ENCODE assay signal across 26 mouse cellular contexts in the genomic region with DNA sequence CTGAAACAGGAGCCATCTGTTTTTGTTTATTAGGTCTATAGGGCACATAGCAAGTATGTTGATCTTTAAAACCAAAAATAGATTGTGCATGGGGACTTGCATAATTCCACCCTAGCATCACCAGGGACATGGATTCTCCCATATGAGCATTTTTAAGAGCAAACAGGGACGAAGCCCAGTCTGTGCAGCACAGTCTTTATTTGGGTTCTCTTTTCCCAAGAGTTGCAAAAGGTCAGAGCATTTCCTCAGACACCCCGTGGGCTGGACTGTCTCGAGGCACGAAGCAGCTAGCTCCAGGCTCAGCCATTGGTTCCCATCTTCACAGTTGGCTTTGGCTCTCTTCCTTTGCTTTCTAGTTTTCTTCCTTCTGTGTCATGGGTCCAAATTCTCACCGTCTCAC. TPM values are rescaled to one million over a fixed set of nuclear protein-coding genes. Genes with fewer than 3 reads are reported as not detected.
DNase-seq lines count a peak whose midpoint lies in the region; ATAC-seq and TF ChIP-seq lines count a peak whose summit lies in the region.
"Had no signal": no experiment of that assay in that cellular context is flagged by ENCODE, and none has a peak within 500 bp of the region (broad histone marks: within the 10 kb centered on the region; RNA-seq: fewer than 3 reads in every experiment).

No protein-coding gene starts in this region.

- H3K27me3 ChIP-seq in kidney, adult 2 months (replicated peaks; ENCODE audit: control insufficient read depth, insufficient read depth, low read length), result no peaks in the 10 kb centered on the region
- H3K27me3 ChIP-seq in kidney, embryonic 14.5 days (ENCODE audit: control insufficient read depth, insufficient read depth, low read length), result no peaks in the 10 kb centered on the region
- H3K27me3 ChIP-seq in kidney, embryonic 16.5 days (ENCODE audit: insufficient read depth, low read length), result no peaks in the 10 kb centered on the region
- H3K27me3 ChIP-seq: embryonic facial prominence, embryonic 15.5 days; liver, embryonic 13.5 days; Patski had no signal

- H3K4me2 ChIP-seq in kidney, embryonic 14.5 days (replicated peaks; ENCODE audit: low read depth, low read length), result no peak overlapping the region
- no peak overlapping the region for H3K4me2 ChIP-seq in kidney, embryonic 16.5 days (replicated peaks; ENCODE audit: low read depth, low read length)
- H3K4me2 ChIP-seq: embryonic facial prominence, embryonic 15.5 days; liver, embryonic 13.5 days had no signal

- no peak for ATAC-seq in kidney, embryonic 14.5 days (ENCODE audit: low FRiP score, low TSS enrichment)
- peak; percentile 71 for ATAC-seq in kidney, embryonic 16.5 days (ENCODE audit: low FRiP score, low TSS enrichment)
- ATAC-seq: activated CD4-positive, CD25-positive, alpha-beta regulatory T cell, adult 4 months; forebrain, embryonic 16.5 days; hindbrain, embryonic 16.5 days; intestine, embryonic 16.5 days; Patski had no signal

- no peak for TF ChIP-seq POLR2A in kidney, adult 2 months (IDR thresholded peaks at IDR 0.05; ENCODE audit: low read depth, low read length)

- H3K4me3 ChIP-seq in kidney, adult 2 months (ENCODE audit: insufficient read depth, low read depth, low read length), result no peak overlapping the region
- no peak overlapping the region for H3K4me3 ChIP-seq in kidney, embryonic 14.5 days (ENCODE audit: low read length)
- no peak overlapping the region for H3K4me3 ChIP-seq in kidney, embryonic 16.5 days (ENCODE audit: low read length)
- H3K4me3 ChIP-seq: embryonic facial prominence, embryonic 15.5 days; liver, embryonic 13.5 days; midbrain, embryonic 10.5 days had no signal

- no peaks in the 10 kb centered on the region for H3K4me1 ChIP-seq in kidney, adult 2 months (ENCODE audit: control insufficient read depth, insufficient read depth, low read length)
- 0 out of 2 replicates have a peak, but pooled peaks cover under 1% of the 10 kb centered on the region for H3K4me1 ChIP-seq in kidney, embryonic 14.5 days (ENCODE audit: control insufficient read depth, insufficient read depth, low read length)
- no peaks in the 10 kb centered on the region for H3K4me1 ChIP-seq in kidney, embryonic 16.5 days (ENCODE audit: insufficient read depth, low read length)
- H3K4me1 ChIP-seq: embryonic facial prominence, embryonic 15.5 days; liver, embryonic 13.5 days; midbrain, embryonic 10.5 days had no signal

- H3K27ac ChIP-seq in kidney, adult 2 months (ENCODE audit: insufficient read depth, low read depth, low read length), result no peak overlapping the region
- no peak overlapping the region for H3K27ac ChIP-seq in kidney, embryonic 14.5 days (ENCODE audit: low read depth, low read length)
- H3K27ac ChIP-seq in kidney, embryonic 16.5 days (ENCODE audit: low read length), result no peak overlapping the region
- H3K27ac ChIP-seq: embryonic facial prominence, embryonic 15.5 days; liver, embryonic 13.5 days; macrophage; midbrain, embryonic 10.5 days had no signal

- no peak for TF ChIP-seq CTCF in kidney, adult 2 months (conservative IDR thresholded peaks at IDR 0.05; ENCODE audit: insufficient read depth, insufficient read length, low read depth, low read length)

- no peak overlapping the region for H3K9ac ChIP-seq in kidney, embryonic 14.5 days (ENCODE audit: low read depth, low read length)
- no peak overlapping the region for H3K9ac ChIP-seq in kidney, embryonic 16.5 days (replicated peaks; ENCODE audit: low read length)
- H3K9ac ChIP-seq: embryonic facial prominence, embryonic 15.5 days; liver, embryonic 13.5 days had no signal

- no peaks in the 10 kb centered on the region for H3K36me3 ChIP-seq in kidney, adult 2 months (ENCODE audit: control insufficient read depth, insufficient read depth, low read length)
- no peaks in the 10 kb centered on the region for H3K36me3 ChIP-seq in kidney, embryonic 14.5 days (ENCODE audit: control insufficient read depth, insufficient read depth, low read length)
- no peaks in the 10 kb centered on the region for H3K36me3 ChIP-seq in kidney, embryonic 16.5 days (ENCODE audit: insufficient read depth, low read length)
- H3K36me3 ChIP-seq: embryonic facial prominence, embryonic 15.5 days; liver, embryonic 13.5 days; midbrain, embryonic 10.5 days had no signal

- 56% methylated on average over 5 of the region's 5 CpGs for WGBS in kidney, adult 2 months
- 54% methylated on average over 5 of the region's 5 CpGs for WGBS in kidney, embryonic 14.5 days
- 57% methylated on average over 5 of the region's 5 CpGs for WGBS in kidney, embryonic 16.5 days

- no peaks in the 10 kb centered on the region for H3K9me3 ChIP-seq in kidney, embryonic 14.5 days (ENCODE audit: control insufficient read depth, low read length)
- no peaks in the 10 kb centered on the region for H3K9me3 ChIP-seq in kidney, embryonic 16.5 days (ENCODE audit: low read length)
- H3K9me3 ChIP-seq: embryonic facial prominence, embryonic 15.5 days; liver, embryonic 13.5 days; midbrain, embryonic 10.5 days had no signal

- peak; percentile 51 for DNase-seq in kidney, adult 2 months
- peak; percentile 46 for DNase-seq in NIH3T3 (ENCODE audit: low read depth)
- DNase-seq in lung, postnatal 10 days, result peak; percentile 23
- DNase-seq in adrenal gland, postnatal 4 days (ENCODE audit: low spot score in 2 of 2), result no peak
- DNase-seq in cerebellum, postnatal 14 days, result no peak
- DNase-seq: adrenal gland, postnatal 14 days; cerebellum, adult 11 months; cerebellum, postnatal 25 days; embryo, embryonic 11 days; gastrocnemius, postnatal 36 days; layer of hippocampus, adult 9-11 months; liver, embryonic 13.5 days; retina, postnatal 1 day; right cerebral cortex, postnatal 4 days; thymus, adult 2 months had no signal

RNA-seq across cellular contexts. Expression of a gene that starts 30.0 kb away (rescaled TPM):
- 21.4 and 25.2 TPM in 2 replicates for polyA plus RNA-seq in kidney, adult 2 months (2012; rRNA removed)
- 27.5 and 29.6 TPM in 2 replicates for polyA plus RNA-seq in kidney, embryonic 14.5 days (2014; fragmentation: Nextera tagmentation; extraction: Ambion mirVana)
- 25.7 and 27.0 TPM in 2 replicates for polyA plus RNA-seq in kidney, embryonic 16.5 days (2015; fragmentation: Nextera tagmentation; extraction: Ambion mirVana)
- total RNA-seq in adrenal gland, postnatal 4 days (2021), result 10 to 100 TPM; 35.0 to 39.2 TPM
- total RNA-seq: hematopoietic stem cell, adult 5-6 weeks had no signal
- polyA plus RNA-seq: activated CD4-positive, CD25-positive, alpha-beta regulatory T cell, adult 4 months; macrophage had no signal

Comparison
In these comparisons a context has a peak if more than half of its experiments do, and no peak if none do; other contexts are left out.
1. DNase-seq: peak in kidney, adult 2 months (single experiment), NIH3T3 (single experiment) and lung, postnatal 10 days (single experiment); none in adrenal gland, postnatal 4 days (0 of 2) and cerebellum, postnatal 14 days (0 of 2).